Mouse (Mus musculus) liver, postnatal 0 days (tissue): Measurements from ENCODE around the gene Exosc10. TPM values are rescaled to one million over a fixed set of nuclear protein-coding genes. Genes with fewer than 3 reads are reported as not detected.
A peak's percentile ranks its signal among the peaks of the same experiment; 100 is the strongest.

ENCODE experiments used
- ATAC-seq: fragments of 200-750 bp; cut with Nextera tagmentation; 2 replicates; pipeline ENCODE4 v1.8.0; 2017; ENCODE audit warnings: mild to moderate bottlenecking, moderate library complexity
- DNase-seq: peaks from one replicate; pipeline ENCODE4 v3.0.0-alpha.2; 2016
- H3K27ac ChIP-seq: fragments of 300-500 bp; sonication (generic); 2 replicates; pipeline ENCODE4 v1.5.1; 2014; ENCODE audit warnings: antibody characterized with exemption, moderate library complexity, mild to moderate bottlenecking, low read depth
- H3K27me3 ChIP-seq: fragments of 300-500 bp; sonication (generic); 2 replicates; pipeline ENCODE4 v1.6.1; 2014; ENCODE audit warnings: low read length, control low read depth, mixed read lengths; ENCODE audit not compliant: insufficient read depth
- H3K36me3 ChIP-seq: fragments of 300-500 bp; sonication (generic); replicated peaks from 2 replicates; pipeline ENCODE4 v1.6.1; 2014; ENCODE audit warnings: mild to moderate bottlenecking, control low read depth, low read length, moderate library complexity, mixed read lengths; ENCODE audit not compliant: insufficient read depth
- H3K4me1 ChIP-seq: fragments of 300-500 bp; sonication (generic); 2 replicates; pipeline ENCODE4 v1.6.1; 2014; ENCODE audit warnings: antibody characterized with exemption, mild to moderate bottlenecking, control low read depth; ENCODE audit not compliant: insufficient read depth
- H3K4me2 ChIP-seq: fragments of 300-500 bp; sonication (generic); 2 replicates; pipeline ENCODE4 v1.6.1; 2014; ENCODE audit warnings: low read depth, mild to moderate bottlenecking, low read length, moderate library complexity, mixed read lengths
- H3K4me3 ChIP-seq: fragments of 300-500 bp; sonication (generic); 2 replicates; pipeline ENCODE4 v1.5.1; 2014; ENCODE audit warnings: low read depth, low read length
- H3K9ac ChIP-seq: fragments of 300-500 bp; sonication (generic); replicated peaks from 2 replicates; pipeline ENCODE4 v1.6.1; 2014; ENCODE audit warnings: mild to moderate bottlenecking, moderate library complexity
- H3K9me3 ChIP-seq: fragments of 300-500 bp; sonication (generic); 2 replicates; pipeline ENCODE4 v1.6.1; 2016; ENCODE audit warnings: mild to moderate bottlenecking, control low read depth, low read length, mixed read lengths
- CTCF ChIP-seq: sonication (generic); IDR thresholded peaks from 2 replicates; pipeline ENCODE4 v1.5.1; 2016; ENCODE audit warnings: antibody characterized with exemption, low read depth
- EP300 ChIP-seq: IDR thresholded peaks from 2 replicates; pipeline ENCODE4 v1.6.1; 2016; ENCODE audit warnings: antibody characterized with exemption, low read depth, mild to moderate bottlenecking
- WGBS: fragments of 180-500 bp; shearing (Covaris S2); extraction: QIAGEN DNeasy Blood & Tissue Kit; methylation state at CpG from one replicate; pipeline ENCODE4 v1.1.7; 2014; ENCODE audit not compliant: insufficient replicate concordance; 5-methylcytosine and 5-hydroxymethylcytosine counted together
- polyA plus RNA-seq: library from polyadenylated mRNA; unstranded; fragments of >200 nt; fragmentation: Nextera tagmentation; extraction: Ambion mirVana; gene quantifications from 2 replicates; pipeline ENCODE4 v1.2.1, GENCODE M21; 2015

Exosc10 gene
- polyA plus RNA-seq, 1 experiment from 2014 or later = 17.5 TPM

DNA sequence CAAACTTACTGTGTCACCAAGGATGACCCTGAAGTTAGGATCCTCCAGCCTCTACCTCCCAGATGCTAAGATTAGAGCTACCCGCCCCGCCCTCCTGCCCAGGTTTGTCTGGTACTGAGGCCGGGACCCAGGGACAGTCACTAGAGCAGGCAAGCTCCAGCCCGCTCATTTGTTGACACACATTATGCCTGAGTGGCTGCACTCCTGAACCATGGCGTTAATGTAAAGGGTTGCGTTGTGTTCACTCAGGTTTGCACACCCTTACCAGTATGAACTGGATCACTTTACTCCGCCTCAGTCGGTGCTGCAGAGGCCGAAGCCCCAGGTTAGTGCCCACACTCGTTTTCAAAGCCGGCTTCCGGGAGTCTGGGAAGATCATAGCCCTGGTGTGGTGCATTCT lies 5.4 kb downstream of the Exosc10 start:
- no peak for ATAC-seq
- peaks cover 73% of the 10 kb centered on the region for H3K36me3 ChIP-seq
- H3K27ac ChIP-seq = no peak overlapping the region
- 89% methylated on average over 12 of the region's 12 CpGs for WGBS
- H3K4me1 ChIP-seq = peaks cover 8% of the 10 kb centered on the region
- H3K4me3 ChIP-seq = no peak overlapping the region
- no peak overlapping the region for H3K9ac ChIP-seq
- no peak overlapping the region for H3K4me2 ChIP-seq
- H3K9me3 ChIP-seq = no peaks in the 10 kb centered on the region
- no peaks in the 10 kb centered on the region for H3K27me3 ChIP-seq
- TF ChIP-seq EP300 (no peak), CTCF (no peak)
- no peak for DNase-seq

DNA sequence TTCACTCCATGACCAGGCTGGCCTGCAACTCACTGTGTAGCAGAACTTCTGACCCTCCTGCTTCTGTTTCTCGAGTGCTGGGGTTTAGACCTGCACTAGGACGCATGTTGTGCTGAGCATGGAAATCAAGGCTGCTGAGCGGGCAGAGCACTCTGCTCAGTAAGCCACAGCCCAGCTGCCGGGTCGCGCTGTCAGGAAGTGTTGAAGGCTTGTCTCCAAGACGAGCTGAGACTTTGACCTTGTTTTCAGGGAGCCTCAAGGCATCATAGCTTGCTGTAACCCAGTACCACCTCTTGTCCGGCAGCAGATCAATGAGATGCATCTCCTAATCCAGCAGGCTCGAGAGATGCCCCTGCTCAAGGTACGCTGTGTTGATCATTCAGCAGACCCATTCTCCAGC lies 11.9 kb downstream of the Exosc10 start:
- no peak for DNase-seq
- TF ChIP-seq EP300 (no peak), CTCF (no peak)
- WGBS = 84% methylated on average over 10 of the region's 10 CpGs

DNA sequence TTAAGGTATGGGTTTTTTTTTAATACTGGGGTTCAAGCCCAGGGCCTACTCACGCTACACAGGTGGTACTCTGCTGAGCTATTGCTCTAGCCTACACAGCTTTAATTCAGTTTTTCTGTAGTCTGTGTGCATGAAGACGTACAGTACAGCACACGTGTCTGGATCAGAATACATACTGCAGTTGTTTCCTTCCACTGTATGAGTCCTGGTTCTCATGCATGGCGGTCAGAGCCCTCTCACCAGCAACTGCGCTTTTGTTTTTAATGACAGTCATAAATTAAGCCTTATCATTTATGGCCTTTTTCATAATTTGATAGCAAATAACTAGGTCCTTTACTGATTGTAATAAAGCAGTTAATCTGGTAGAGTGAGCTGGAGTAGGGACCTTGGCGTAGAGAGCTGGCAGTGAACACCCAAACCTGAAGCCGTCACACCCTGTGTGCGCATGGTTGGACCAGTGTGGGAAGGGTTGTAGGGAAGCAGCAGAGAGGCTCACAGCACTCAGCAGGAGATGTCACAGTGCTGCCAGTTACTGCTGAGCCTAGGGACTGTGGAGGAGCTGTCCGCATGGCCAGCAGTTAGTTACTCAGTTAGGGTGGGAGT lies 12.6 kb downstream of the Exosc10 start:
- H3K36me3 ChIP-seq = peaks cover 85% of the 10 kb centered on the region
- TF ChIP-seq EP300 = no peak
- no peak for TF ChIP-seq CTCF

More for the DNA sequence above, 11.9 kb downstream of the Exosc10 start:
- H3K27ac ChIP-seq = no peak overlapping the region
- no peak overlapping the region for H3K9ac ChIP-seq
- no peaks in the 10 kb centered on the region for H3K27me3 ChIP-seq
- no peaks in the 10 kb centered on the region for H3K4me1 ChIP-seq
- H3K9me3 ChIP-seq = no peaks in the 10 kb centered on the region
- ATAC-seq = no peak
- no peak overlapping the region for H3K4me2 ChIP-seq
- no peak overlapping the region for H3K4me3 ChIP-seq
- H3K36me3 ChIP-seq = peaks cover 84% of the 10 kb centered on the region

DNA sequence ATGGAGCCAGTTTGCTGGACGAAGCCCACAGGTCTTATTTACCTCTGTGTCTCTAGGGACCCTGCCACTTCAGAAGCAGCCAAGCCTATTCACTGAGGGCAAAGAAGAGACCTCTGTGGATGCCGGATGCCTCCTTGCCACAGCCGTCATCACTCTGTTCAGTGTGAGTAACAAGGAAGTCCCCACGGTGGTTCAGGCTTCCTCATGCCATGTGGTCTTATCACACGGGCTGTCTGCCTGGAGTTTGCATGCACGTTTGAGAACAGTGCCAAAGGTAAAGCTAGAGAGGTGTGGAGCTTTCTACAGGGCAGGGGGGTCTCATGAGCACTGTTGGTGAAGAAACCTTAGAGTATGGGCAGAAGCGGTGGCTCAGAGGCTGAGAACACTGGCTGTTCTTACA lies 15.0 kb downstream of the Exosc10 start:
- Histone ChIP-seq H3K27me3 (no peaks in the 10 kb centered on the region), H3K36me3 (peaks cover 85% of the 10 kb centered on the region), H3K27ac (no peak overlapping the region), H3K9ac (no peak overlapping the region), H3K9me3 (no peaks in the 10 kb centered on the region), H3K4me1 (no peaks in the 10 kb centered on the region), H3K4me3 (no peak overlapping the region), H3K4me2 (no peak overlapping the region)
- TF ChIP-seq CTCF (no peak), EP300 (no peak)
- 70% methylated on average over 7 of the region's 7 CpGs for WGBS
- DNase-seq = no peak
- no peak for ATAC-seq

More for the DNA sequence above, 12.6 kb downstream of the Exosc10 start:
- Histone ChIP-seq H3K4me3 (no peak overlapping the region), H3K9me3 (no peaks in the 10 kb centered on the region), H3K27me3 (no peaks in the 10 kb centered on the region), H3K4me2 (no peak overlapping the region), H3K27ac (no peak overlapping the region), H3K9ac (no peak overlapping the region), H3K4me1 (no peaks in the 10 kb centered on the region)
- ATAC-seq (no peak), DNase-seq (no peak)
- 91% methylated on average over 9 of the region's 9 CpGs for WGBS

DNA sequence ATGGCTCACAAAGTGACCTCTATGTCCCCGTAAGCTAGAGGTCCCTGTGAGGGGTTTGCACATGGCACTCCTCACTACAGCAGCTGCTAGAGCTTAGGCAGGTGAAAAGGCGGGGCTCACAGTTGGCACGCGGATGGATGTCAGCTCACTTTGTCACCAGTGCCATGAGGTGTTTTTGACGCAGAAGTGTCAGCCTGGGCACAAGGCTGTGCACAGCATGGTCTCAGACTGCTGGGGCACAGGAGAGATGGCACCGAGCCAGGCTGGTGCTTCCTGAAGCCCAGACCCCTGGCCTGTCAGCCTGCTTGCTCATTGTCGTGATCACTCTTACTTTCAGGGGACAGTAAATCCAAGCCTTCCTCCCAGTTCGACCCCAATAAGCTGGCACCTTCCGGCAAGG lies 22.5 kb downstream of the Exosc10 start:
- no peak overlapping the region for H3K4me3 ChIP-seq
- H3K27me3 ChIP-seq = no peaks in the 10 kb centered on the region
- TF ChIP-seq CTCF = no peak
- no peak for TF ChIP-seq EP300
- ATAC-seq (no peak), DNase-seq (no peak)
- no peaks in the 10 kb centered on the region for H3K9me3 ChIP-seq
- H3K9ac ChIP-seq = no peak overlapping the region
- peaks cover 41% of the 10 kb centered on the region for H3K36me3 ChIP-seq
- H3K4me1 ChIP-seq = peaks cover 10% of the 10 kb centered on the region; the same call in 1 of the 2 replicates
- H3K4me2 ChIP-seq = no peak overlapping the region
- WGBS = 82% methylated on average over 9 of the region's 9 CpGs
- no peak overlapping the region for H3K27ac ChIP-seq

DNA sequence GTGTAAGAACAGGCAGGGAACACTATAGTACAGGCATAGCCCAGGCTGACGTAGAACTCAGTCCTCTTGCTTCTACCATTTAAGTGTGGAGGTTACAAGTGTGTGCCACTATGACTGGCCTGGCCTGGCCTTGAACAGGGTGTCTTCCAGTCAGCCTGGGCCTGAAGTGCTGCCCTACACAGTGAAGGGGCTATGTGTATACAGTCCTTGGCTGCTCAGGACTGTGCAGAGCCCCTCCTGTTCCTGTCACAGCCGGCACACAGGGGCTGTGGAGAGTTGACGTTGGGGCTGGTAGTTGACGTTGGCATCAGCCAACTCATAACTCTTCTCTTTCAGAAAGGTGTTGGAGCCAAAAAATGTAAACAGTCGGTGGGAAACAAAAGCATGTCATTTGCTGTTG lies 23.2 kb downstream of the Exosc10 start:
- H3K4me1 ChIP-seq = peaks cover 10% of the 10 kb centered on the region; the same call in 1 of the 2 replicates
- H3K27me3 ChIP-seq = no peaks in the 10 kb centered on the region
- TF ChIP-seq EP300 = no peak
- no peak for TF ChIP-seq CTCF
- 91% methylated on average over 5 of the region's 5 CpGs for WGBS
- no peak overlapping the region for H3K27ac ChIP-seq
- ATAC-seq (no peak), DNase-seq (no peak)
- H3K4me2 ChIP-seq = no peak overlapping the region
- no peak overlapping the region for H3K4me3 ChIP-seq
- H3K9me3 ChIP-seq = no peaks in the 10 kb centered on the region
- peaks cover 35% of the 10 kb centered on the region for H3K36me3 ChIP-seq
- no peak overlapping the region for H3K9ac ChIP-seq

DNA sequence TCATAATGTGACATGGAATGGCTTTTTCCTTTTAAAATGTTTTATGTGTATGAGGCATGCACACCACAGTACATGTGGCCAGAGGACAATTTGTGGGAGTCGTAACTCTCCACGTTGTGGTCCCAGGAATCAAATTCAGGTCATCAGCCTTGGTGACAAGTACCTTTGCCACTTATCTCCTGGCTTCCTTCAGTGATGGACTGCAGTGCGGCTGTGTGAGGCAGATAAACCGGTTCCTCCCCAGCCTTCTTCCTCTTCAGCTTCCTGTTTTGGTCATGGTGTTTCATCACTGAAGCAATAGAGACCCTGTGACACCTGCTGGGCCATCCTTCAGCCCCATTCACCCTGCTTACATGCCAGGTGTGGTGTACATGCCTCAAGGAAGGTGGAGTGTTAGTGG lies 25.0 kb downstream of the Exosc10 start:
- DNase-seq (no peak), ATAC-seq (peak; percentile 64)
- Histone ChIP-seq H3K4me3 (no peak overlapping the region), H3K4me2 (no peak overlapping the region), H3K4me1 (peaks cover 10% of the 10 kb centered on the region; the same call in 1 of the 2 replicates), H3K9ac (no peak overlapping the region), H3K27ac (no peak overlapping the region), H3K36me3 (peaks cover 24% of the 10 kb centered on the region), H3K9me3 (no peaks in the 10 kb centered on the region), H3K27me3 (no peaks in the 10 kb centered on the region)
- 19% methylated on average over 4 of the region's 4 CpGs for WGBS
- TF ChIP-seq EP300 = no peak
- TF ChIP-seq CTCF = no peak
